Mouse (Mus musculus) ES-E14 (cell line): ENCODE data around the gene Chn2. TPM values are rescaled to one million over a fixed set of nuclear protein-coding genes. Genes with fewer than 3 reads are reported as not detected.

Experiments
- DNase-seq: peaks from one replicate; pipeline ENCODE4 v3.0.0-alpha.2; 2013; ENCODE audit warnings: low read depth, low spot score
- H3K27ac ChIP-seq: 2 replicates; pipeline ENCODE4 v1.5.1; 2012; ENCODE audit warnings: low read depth, mild to moderate bottlenecking, low read length, moderate library complexity, mixed read lengths; ENCODE audit not compliant: poor library complexity, insufficient read depth, severe bottlenecking
- H3K36me3 ChIP-seq: 2 replicates; pipeline ENCODE4 v1.6.1; 2012; ENCODE audit warnings: mild to moderate bottlenecking, low read length, moderate library complexity, mixed read lengths; ENCODE audit not compliant: control insufficient read depth, poor library complexity, insufficient read depth, severe bottlenecking
- H3K4me1 ChIP-seq, 2 experiments: fragments of 150-350 bp in 1 of 2; sonication (generic) in 1 of 2; 2 replicates each; pipeline ENCODE4 v1.6.1; 2012; ENCODE audit warnings: low read length in 2 of 2, mild to moderate bottlenecking in 1 of 2, mixed read lengths in 1 of 2; ENCODE audit not compliant: control insufficient read depth in 2 of 2, insufficient read depth in 2 of 2, poor library complexity in 1 of 2
- H3K4me3 ChIP-seq, 2 experiments: fragments of 150-350 bp in 1 of 2; sonication (generic) in 1 of 2; 2 replicates each; pipeline ENCODE4 v1.5.1; 2012; ENCODE audit warnings: low read length in 2 of 2, low read depth in 1 of 2, mild to moderate bottlenecking in 1 of 2, mixed read lengths in 1 of 2; ENCODE audit not compliant: insufficient read depth in 1 of 2, poor library complexity in 1 of 2, severe bottlenecking in 1 of 2
- H3K9ac ChIP-seq: 2 replicates; pipeline ENCODE4 v1.6.1; 2012; ENCODE audit warnings: low read depth, mild to moderate bottlenecking, low read length, mixed read lengths; ENCODE audit not compliant: poor library complexity, insufficient read depth, severe bottlenecking
- H3K9me3 ChIP-seq: fragments of 150-350 bp; sonication (generic); 2 replicates; pipeline ENCODE4 v1.6.1; 2012; ENCODE audit warnings: low read depth, mild to moderate bottlenecking, low read length; ENCODE audit not compliant: control insufficient read depth, insufficient read depth
- CHD2 ChIP-seq: IDR thresholded peaks from 2 replicates; pipeline ENCODE4 v1.6.1; 2014; ENCODE audit warnings: mild to moderate bottlenecking, low read depth, low read length, inconsistent platforms
- HCFC1 ChIP-seq: IDR thresholded peaks from 2 replicates; pipeline ENCODE4 v1.6.1; 2012; ENCODE audit warnings: low read length, inconsistent platforms, borderline replicate concordance; ENCODE audit not compliant: insufficient read depth
- MAFK ChIP-seq: IDR thresholded peaks from 2 replicates; pipeline ENCODE4 v1.6.1; 2014; ENCODE audit warnings: mild to moderate bottlenecking, low read depth, low read length, inconsistent platforms; ENCODE audit not compliant: insufficient read depth
- ZC3H11A ChIP-seq: IDR thresholded peaks from 2 replicates; pipeline ENCODE4 v1.6.1; 2012; ENCODE audit warnings: low read depth, mild to moderate bottlenecking, inconsistent platforms, low read length, borderline replicate concordance
- ZNF384 ChIP-seq: IDR thresholded peaks from 2 replicates; pipeline ENCODE4 v1.6.1; 2012; ENCODE audit warnings: low read depth, low read length, inconsistent platforms
- in situ Hi-C, 2 experiments: fragments of 600-800 bp; cut with MboI; formaldehyde crosslinking; loops; one replicate each; pipeline ENCODE4 v1.15.1; 2025; ENCODE audit warnings: low sequenced_read_pairs in 2 of 2, inconsistent platforms in 1 of 2; ENCODE audit not compliant: unreplicated experiment in 2 of 2
- total RNA-seq: library from RNA; depleted of rRNA; stranded (reverse); fragments of 300-350 nt; gene quantifications from 2 replicates; pipeline ENCODE4 v1.2.3, GENCODE M21; 2012

The Chn2 gene
- total RNA-seq, 1 experiment: 7.1 TPM

- Histone ChIP-seq H3K36me3 (no peaks in the 10 kb centered on the region), H3K9ac (no peak overlapping the region), H3K9me3 (no peaks in the 10 kb centered on the region), H3K4me3 (no peak overlapping the region), H3K4me1 (peaks cover 0 to 2% of the 10 kb centered on the region in 2 experiments; a peak in 1 of 4 replicates), H3K27ac (no peak overlapping the region)
- 0 out of 2 replicates have a peak, but pooled peaks have one; percentile 45 for TF ChIP-seq ZC3H11A
- TF ChIP-seq ZNF384: no peak
- DNase-seq: no peak
- in situ Hi-C loops: no loop called here
These were observed 213.9 kb downstream of the Chn2 start for GRCm38 (mm10) chr6:54253206-54253605.

DNA sequence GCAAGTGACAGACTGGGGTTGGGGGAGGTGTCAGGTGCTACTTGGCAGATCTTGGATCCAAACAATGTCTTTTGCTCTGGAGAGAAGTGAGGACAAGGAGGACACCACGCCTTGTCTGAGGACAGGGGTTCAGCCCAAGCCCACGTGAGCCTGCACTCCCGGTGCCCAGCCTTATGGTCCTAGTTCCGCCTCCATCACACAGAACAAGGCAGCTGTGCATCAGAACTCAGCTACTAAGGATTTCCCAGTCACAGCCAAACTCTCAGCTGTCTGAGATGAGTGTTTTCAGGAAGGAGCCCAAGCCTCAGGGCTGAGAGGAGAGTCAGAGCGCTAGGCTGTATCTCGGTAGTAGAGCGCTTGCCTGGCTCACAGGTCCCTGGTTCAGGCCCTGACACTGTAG lies 214.5 kb downstream of the Chn2 start:
- Histone ChIP-seq H3K36me3 (no peaks in the 10 kb centered on the region), H3K9me3 (no peaks in the 10 kb centered on the region), H3K9ac (no peak overlapping the region), H3K27ac (no peak overlapping the region), H3K4me3 (no peak overlapping the region), H3K4me1 (peaks cover 2 to 3% of the 10 kb centered on the region in 2 experiments; a peak in 1 of 4 replicates)
- no peak for DNase-seq
- TF ChIP-seq CHD2: no peak
- TF ChIP-seq HCFC1: no peak
- no peak for TF ChIP-seq ZC3H11A
- no peak for TF ChIP-seq MAFK
- TF ChIP-seq ZNF384: no peak
- in situ Hi-C loops: no loop called here

DNA sequence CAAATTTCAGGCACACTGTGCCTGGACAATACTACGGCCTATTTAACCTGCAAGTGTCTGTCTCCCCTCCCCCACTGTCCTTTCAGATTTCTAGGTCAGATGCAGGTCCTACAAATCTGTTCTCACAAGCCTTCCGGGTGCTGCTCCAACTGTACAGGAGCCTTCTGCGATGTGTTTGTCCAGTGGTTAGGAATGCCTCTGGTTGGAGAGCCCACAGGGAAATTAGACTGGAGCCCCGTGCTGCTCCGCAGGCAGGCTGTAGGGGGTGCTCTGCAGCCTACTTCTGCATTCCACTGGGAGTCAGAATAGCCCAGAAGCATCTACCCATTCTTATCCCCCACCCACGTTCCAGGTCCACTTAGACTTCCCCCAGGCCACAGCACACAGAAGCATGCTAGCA lies 215.4 kb downstream of the Chn2 start:
- in situ Hi-C loops: no loop called here
- Histone ChIP-seq H3K4me1 (peaks cover 3 to 5% of the 10 kb centered on the region in 2 experiments; a peak in 1 of 4 replicates), H3K4me3 (no peak overlapping the region)

GRCm38 (mm10) chr6:54255321-54255720 lies 216.0 kb downstream of the Chn2 start:
- H3K36me3 ChIP-seq: no peaks in the 10 kb centered on the region
- H3K9me3 ChIP-seq: no peaks in the 10 kb centered on the region
- no peak overlapping the region for H3K4me3 ChIP-seq
- no peak overlapping the region for H3K27ac ChIP-seq
- TF ChIP-seq ZNF384 (no peak), CHD2 (no peak), MAFK (no peak)
- in situ Hi-C loops: no loop called here
- no peak for DNase-seq
- no peak overlapping the region for H3K9ac ChIP-seq
- H3K4me1 ChIP-seq: peaks cover 3 to 5% of the 10 kb centered on the region in 2 experiments; a peak in 1 of 4 replicates

More for the DNA sequence above, 215.4 kb downstream of the Chn2 start:
- TF ChIP-seq ZC3H11A (no peak), MAFK (no peak), CHD2 (no peak), HCFC1 (no peak), ZNF384 (no peak)
- H3K36me3 ChIP-seq: no peaks in the 10 kb centered on the region
- no peak overlapping the region for H3K27ac ChIP-seq
- no peaks in the 10 kb centered on the region for H3K9me3 ChIP-seq
- no peak overlapping the region for H3K9ac ChIP-seq
- no peak for DNase-seq

DNA sequence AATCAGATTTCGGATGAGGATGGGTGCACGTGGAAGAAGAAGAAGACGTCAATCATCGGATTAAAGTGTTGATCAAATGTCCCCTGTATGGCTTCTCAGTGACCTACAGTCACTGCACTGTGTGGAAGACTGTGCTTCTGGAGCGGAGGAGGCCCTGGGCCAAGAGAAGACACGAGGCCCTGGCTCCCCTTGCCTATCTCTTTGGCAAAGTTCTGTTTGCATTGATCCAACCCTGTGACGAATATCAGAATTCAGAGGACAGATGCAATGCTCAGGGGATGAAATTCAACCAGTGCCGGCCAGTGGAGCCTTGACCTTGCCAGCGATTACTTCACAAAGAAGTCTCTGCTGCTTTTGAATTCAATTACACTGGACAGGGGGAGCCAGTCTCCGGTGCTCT lies 217.0 kb downstream of the Chn2 start:
- Histone ChIP-seq H3K4me1 (peaks cover 3 to 5% of the 10 kb centered on the region in 2 experiments; a peak in 1 of 4 replicates), H3K27ac (no peak overlapping the region), H3K9ac (no peak overlapping the region), H3K4me3 (no peak overlapping the region), H3K36me3 (no peaks in the 10 kb centered on the region), H3K9me3 (no peaks in the 10 kb centered on the region)
- no peak for TF ChIP-seq MAFK
- no peak for TF ChIP-seq ZNF384
- TF ChIP-seq HCFC1: no peak
- TF ChIP-seq CHD2: no peak
- no peak for TF ChIP-seq ZC3H11A
- DNase-seq: no peak
- in situ Hi-C loops: no loop called here
